Mouse (Mus musculus): ENCODE data around the gene Pax3. TPM values are rescaled to one million over a fixed set of nuclear protein-coding genes. Genes with fewer than 3 reads are reported as not detected.

Pax3 gene
- polyA plus RNA-seq, 3 experiments from 2014 or later = not detected

GRCm38 (mm10) chr1:78198319-78198940 lies 1.5 kb upstream of the Pax3 start:
- ATAC-seq = no peak

DNA sequence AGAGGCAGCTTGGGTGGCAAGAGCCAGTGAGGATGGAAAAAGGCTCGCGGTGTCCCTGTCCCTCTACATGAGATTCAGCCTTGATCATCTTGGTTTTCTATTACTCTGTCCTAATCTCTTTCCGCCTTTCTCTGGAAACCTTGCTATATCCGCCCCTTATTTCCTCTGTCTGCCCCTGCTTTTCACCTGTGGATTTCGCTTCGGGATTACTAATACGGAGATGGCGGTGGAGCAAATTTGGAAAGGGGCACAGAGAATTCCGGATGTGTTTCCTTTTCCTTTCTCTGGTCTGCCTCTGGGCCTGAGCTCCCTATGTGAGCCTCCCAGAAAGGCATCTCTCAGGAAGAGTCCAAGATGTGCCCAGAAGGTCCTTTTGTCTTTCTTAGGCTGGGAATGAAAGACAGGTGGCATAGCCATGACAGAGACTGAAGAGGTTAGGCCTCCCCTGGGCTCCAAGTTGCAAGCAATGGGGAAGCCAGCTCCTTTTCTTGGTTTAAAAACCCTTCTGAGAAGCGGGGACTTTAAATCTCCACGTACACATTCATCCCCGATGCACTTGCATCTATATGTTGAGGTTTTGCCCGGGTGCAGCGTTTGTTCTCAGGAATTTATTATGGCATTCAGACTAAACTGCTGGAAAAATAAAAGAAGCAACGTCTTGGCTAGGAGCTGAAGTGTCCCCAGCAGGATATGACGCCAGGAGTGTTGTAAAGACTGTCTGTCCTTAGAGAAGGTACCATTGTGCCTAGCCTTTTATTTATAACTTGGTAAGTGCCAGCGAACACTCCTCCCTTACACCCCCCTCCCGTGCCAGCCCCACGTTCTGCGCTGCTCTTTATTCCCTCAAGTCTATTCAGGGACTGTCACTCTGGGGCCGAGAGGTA lies 659 bp upstream of the Pax3 start:
- no peak for ATAC-seq

DNA sequence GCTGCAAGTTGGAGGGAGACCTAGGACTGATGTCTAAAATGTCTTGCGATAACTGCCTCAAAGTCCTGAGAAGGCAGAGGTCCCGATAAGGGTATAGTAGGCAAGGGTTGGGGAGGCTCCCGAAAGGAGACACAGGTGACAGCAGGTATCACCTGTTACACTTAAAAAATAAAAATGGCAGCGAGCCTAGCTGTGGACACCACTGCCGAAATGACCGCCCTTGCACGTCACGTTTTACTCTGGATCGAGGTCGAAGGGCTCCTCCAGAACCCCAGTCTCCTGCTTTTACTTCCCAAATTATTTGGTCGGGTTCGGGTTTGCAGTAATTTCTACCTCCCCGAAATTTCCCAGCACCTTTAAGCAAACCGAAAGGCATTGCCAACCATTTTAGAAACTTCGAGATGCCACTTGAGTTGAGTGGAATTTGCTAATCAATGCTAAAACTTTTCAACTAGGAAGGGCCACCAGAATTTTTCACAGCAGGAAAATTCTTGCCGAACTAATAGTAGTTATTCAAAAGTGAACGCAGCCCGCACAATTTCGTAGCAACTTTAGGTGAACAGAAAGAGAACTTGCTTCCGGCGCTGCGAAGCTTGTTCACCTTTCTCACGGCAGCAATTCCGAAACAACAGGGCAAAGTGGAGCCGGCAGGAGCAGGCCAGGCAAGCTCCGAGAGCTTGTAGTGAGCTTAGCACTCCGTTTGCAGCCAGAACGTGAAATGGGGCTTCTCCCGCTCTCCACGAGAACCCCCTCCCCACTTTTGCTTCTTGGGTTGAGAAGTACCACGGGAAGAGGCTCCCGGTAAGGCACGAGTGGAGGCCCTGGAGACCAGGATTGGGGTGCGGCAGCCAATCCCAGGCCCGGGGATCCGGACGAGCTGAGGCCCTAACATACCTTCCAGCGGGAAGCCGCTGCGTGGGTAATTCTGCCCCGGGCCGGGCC lies 892 bp downstream of the Pax3 start:
- peak; percentile 5 for ATAC-seq

GRCm38 (mm10) chr1:78195145-78195544 lies 1.8 kb downstream of the Pax3 start:
- no peak for ATAC-seq

GRCm38 (mm10) chr1:78194381-78195047 lies 2.4 kb downstream of the Pax3 start:
- no peak for ATAC-seq

GRCm38 (mm10) chr1:78193465-78193991 lies 3.4 kb downstream of the Pax3 start:
- ATAC-seq = no peak

GRCm38 (mm10) chr1:78192746-78193464 lies 4.0 kb downstream of the Pax3 start:
- no peak for ATAC-seq

DNA sequence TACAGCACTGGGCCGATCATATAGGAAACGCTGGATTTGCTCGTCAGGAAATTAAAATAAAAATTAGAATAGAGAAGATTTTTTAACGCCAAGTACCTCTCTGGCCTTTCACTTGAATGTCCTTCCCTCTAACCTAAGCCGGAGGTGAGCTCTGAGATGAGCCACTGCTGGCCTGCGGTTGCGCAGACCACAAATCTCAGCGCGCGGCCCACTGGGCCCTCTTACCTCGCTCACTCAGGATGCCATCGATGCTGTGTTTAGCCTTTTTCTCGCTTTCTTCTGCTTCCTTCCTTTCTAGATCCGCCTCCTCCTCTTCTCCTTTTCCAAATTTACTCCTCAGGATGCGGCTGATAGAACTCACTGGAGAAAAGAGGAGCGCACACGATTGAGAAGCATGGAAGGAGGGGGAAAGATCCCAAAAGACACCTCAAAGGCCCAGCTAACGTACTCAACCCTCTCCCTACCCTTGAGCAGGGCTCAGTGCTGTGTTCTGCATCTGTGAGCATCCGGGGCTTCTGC lies 4.7 kb downstream of the Pax3 start:
- no peak for ATAC-seq

DNA sequence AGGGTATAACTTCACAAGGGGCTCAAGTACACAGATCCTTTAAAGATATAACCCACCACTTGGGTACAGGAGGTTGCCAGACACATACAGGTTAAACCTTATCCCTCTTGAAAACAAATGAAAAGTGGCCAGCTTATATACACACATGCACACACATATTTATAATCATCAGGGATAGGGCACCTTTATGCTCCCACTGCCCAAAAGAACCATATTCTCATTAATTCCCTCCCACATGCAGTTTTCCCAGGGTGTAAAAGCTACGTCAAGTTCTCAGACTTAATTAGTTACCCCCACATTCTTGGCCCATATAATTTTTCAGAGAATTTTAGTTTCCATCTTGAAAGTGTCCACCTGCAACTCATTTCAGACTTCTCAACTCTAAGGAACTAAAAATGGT lies 5.2 kb downstream of the Pax3 start:
- ATAC-seq = no peak

- ATAC-seq = no peak
Measured at GRCm38 (mm10) chr1:78191331-78191730, 5.6 kb downstream of the Pax3 start.

DNA sequence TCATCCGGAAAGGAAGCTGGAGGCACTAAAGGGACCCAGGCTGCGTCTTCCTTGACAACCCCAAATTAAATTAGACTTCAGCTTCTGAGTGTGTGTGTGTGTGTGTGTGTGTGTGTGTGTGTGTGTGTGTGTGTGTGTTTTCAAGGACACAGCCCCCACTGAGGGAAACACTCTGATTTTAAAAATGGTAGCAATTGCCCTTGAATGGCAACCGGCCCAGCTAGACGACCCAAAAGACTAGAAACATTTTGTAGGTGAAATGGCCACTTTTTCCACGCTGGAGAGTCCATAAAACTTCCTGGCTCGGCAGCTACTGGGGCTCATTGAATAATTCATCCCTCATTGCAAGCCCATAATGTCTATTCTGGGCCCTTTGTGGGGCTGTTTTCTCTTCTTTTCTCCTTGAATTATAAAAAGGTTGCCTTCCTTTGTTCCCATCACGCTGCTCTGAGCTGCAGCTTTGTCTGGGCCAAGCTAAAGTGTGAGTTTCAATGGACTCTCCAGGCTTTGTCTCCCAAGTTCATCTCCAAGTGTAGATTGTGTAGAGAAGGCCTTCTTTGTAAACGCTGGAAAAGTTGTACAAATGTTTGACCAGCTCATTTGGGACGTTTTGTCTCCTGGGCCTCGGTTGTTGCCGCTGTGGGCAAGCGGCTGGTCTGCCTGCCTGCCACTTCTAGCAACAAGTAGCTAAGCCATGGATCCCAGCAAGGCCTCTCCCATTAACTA lies 6.4 kb downstream of the Pax3 start:
- no peak for ATAC-seq

- no peak for ATAC-seq
Measured at GRCm38 (mm10) chr1:78189501-78190345, 7.2 kb downstream of the Pax3 start.

- no peak for ATAC-seq
Measured at GRCm38 (mm10) chr1:78189016-78189415, 7.9 kb downstream of the Pax3 start.

GRCm38 (mm10) chr1:78188299-78188698 lies 8.6 kb downstream of the Pax3 start:
- no peak for ATAC-seq

- no peak for ATAC-seq
Measured at GRCm38 (mm10) chr1:78187788-78188173, 9.2 kb downstream of the Pax3 start.

DNA sequence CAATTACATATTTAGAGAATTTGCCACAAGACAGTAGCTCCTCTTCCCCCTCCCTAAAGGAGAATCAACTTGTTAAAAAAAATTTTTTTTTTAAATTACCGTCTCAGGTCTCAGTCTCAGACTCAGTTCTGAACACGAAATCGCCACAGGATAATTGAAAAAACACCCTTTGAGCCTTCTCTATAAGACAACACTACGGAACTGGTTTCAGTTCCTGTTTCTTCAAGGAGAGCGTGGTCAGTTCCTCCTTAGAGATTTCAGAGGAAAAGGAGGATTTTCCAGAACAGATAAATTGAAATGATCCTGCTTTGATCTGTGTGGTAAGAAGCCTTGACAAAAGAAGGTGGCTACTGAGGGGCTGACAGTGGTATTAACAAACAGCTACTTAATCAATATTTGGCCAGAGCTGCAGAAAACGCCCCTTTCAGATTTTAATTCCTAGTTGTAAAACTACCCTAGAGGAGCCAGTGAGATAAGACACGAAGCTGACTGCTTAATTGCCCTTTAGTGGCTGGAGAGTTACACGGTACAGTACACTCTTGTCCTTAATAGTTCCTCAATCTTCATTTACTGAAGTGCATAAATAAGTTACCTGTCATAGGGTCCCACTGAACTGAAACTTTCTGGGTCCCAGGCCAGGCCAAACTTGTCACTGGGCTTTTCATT lies 9.7 kb downstream of the Pax3 start:
- no peak for ATAC-seq

- no peak for ATAC-seq
Measured at GRCm38 (mm10) chr1:78182954-78183353, 14.0 kb downstream of the Pax3 start.

GRCm38 (mm10) chr1:78181882-78182281 lies 15.1 kb downstream of the Pax3 start:
- ATAC-seq = no peak

- no peak for ATAC-seq
Measured at GRCm38 (mm10) chr1:78172334-78172733, 24.6 kb downstream of the Pax3 start.
